Mouse (Mus musculus): Measurements from ENCODE around the gene Smoc1.

The Smoc1 gene

DNA sequence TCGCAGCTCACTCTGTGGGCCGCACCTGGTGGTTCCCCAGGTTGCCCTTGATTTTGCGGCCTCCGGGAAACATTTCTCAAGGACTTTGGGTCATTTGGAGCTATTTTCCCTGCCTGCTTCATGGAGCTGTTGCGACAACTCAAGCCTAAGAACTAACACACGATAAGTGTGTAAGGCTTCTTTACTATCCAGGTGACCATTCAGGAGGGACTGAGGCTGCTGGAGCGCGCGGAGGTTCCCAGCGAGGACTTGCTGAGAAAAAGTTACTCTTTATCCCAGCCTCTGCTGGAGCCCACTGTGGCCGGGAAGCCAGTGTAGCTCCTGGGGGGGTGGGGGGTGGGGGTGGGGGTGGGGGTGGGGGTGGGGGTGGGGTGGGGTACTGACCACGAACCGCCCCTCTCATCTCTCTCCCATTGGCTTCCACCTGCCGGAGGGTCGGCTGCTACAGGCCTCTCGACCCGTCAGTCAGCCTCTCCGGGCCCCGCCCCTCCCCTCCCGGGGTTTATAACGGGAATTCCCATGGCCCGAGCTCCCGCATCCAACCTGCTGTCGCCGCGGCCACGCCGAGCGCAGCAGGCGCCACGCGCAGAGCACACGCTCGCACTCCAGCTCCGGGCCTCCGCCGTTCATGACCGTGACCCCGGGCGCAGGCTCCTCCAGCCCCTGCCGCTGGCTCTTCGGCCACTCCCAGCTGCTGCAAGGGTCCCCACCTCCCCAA, at the start of gene Smoc1:
Gene Smoc1 (plus strand): TSS at position 532 of the 718 bp plus-strand sequence.
- DNase-seq (ENCODE audit: low spot score in 2 of 2) = peak; percentile 76 to 77

- peak; percentile 17 to 80 for DNase-seq (ENCODE audit: low spot score in 2 of 2)
Measured at GRCm38 (mm10) chr12:80982326-80982725, 44.3 kb upstream of the Smoc1 start.

DNA sequence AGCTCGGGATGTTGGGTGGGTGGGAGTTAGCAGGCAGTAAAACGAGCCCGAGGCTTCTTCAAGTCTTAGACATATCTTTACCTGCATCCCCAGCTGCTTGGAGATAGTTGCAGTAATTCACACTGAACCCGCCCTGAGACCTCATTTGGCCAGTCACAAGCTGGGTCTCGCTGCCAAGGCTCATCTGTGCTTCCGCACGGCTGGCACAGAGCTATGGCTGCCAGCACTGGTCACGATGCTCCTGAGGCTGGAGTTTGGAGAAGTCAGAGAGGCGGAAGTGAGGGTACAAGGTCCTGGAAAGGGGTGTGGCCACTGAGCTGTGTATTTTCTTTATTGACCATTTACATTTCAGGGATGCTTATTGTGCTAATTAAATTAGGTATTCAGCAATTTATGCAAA, 42.9 kb upstream of the Smoc1 start:
- DNase-seq (ENCODE audit: low spot score in 2 of 2) = no peak

GRCm38 (mm10) chr12:80986628-80987027, 40.0 kb upstream of the Smoc1 start:
- no peak for DNase-seq (ENCODE audit: low spot score in 2 of 2)

- DNase-seq (ENCODE audit: low spot score in 2 of 2) = no peak
Measured at GRCm38 (mm10) chr12:80988286-80988685, 38.3 kb upstream of the Smoc1 start.

GRCm38 (mm10) chr12:80990901-80991445, 35.6 kb upstream of the Smoc1 start:
- DNase-seq (ENCODE audit: low spot score in 2 of 2) = no peak

- no peak for DNase-seq (ENCODE audit: low spot score in 2 of 2)
Measured at GRCm38 (mm10) chr12:80991806-80992205, 34.8 kb upstream of the Smoc1 start.

- DNase-seq (ENCODE audit: low spot score in 2 of 2) = no peak
Measured at GRCm38 (mm10) chr12:80992540-80993122, 34.0 kb upstream of the Smoc1 start.

- no peak for DNase-seq (ENCODE audit: low spot score in 2 of 2)
Measured at GRCm38 (mm10) chr12:80993773-80994172, 32.8 kb upstream of the Smoc1 start.

GRCm38 (mm10) chr12:80995326-80995725, 31.3 kb upstream of the Smoc1 start:
- no peak for DNase-seq (ENCODE audit: low spot score in 2 of 2)

GRCm38 (mm10) chr12:80997652-80998051, 29.0 kb upstream of the Smoc1 start:
- DNase-seq (ENCODE audit: low spot score in 2 of 2) = no peak

DNA sequence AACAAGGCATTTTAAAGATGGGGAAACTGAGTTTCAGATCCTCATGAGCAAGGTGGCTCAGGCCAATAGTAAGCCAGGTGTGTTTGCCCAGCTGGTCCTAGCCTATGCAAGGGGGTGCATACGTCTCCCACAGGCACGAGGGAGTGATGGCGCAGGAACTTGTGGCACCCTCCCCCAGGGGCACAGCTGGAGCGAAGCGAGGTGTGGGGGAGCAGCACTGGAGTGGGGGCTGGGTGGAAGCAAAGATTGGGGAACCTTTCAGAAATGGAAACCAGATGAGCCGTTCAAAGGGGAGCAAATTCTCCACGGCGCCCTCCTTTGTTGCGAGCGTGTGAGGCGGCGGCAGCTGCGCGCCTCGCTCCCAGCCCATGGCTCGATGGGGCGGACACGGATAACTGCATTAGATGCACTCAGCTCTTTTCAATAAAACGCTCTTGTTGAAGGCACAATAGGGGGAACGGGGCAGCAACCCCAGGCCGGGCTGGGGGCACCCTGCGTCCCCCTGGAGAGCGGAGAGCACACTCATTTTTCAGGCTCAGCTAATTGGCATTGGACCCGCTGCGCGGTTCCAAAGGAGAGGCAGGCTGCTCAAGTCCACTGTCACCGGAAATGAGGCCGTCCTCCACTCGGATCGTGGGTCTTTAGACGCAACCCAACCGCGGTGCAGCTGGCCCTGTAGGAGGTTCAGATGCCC, 27.9 kb upstream of the Smoc1 start:
- no peak for DNase-seq (ENCODE audit: low spot score in 2 of 2)

- DNase-seq (ENCODE audit: low spot score in 2 of 2) = no peak
Measured at GRCm38 (mm10) chr12:81000924-81001323, 25.7 kb upstream of the Smoc1 start.

- DNase-seq (ENCODE audit: low spot score in 2 of 2) = no peak
Measured at GRCm38 (mm10) chr12:81002841-81003635, 23.6 kb upstream of the Smoc1 start.

GRCm38 (mm10) chr12:81009813-81010212, 16.8 kb upstream of the Smoc1 start:
- DNase-seq (ENCODE audit: low spot score in 2 of 2) = no peak

GRCm38 (mm10) chr12:81011994-81012393, 14.6 kb upstream of the Smoc1 start:
- no peak for DNase-seq (ENCODE audit: low spot score in 2 of 2)

DNA sequence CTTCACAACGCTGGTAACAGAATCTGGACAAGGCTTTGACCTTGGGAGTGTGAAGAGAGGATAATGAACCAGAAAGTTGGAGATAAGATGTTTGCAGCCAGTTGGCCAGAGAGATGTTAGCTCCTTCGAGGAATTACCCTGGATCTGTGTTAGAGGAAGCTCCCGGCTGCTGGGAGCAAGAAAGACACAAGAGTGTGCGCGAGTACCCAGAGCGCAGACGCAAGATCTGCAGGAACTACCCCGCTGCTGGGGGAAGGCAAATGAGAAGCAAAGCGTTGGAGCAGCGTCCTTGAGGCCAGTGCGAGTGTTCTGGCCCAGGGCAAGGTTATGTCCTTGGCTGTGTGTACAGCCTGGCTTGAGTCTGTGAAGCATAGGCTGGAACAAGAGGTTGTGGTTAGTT, 13.1 kb upstream of the Smoc1 start:
- DNase-seq (ENCODE audit: low spot score in 2 of 2) = no peak

DNA sequence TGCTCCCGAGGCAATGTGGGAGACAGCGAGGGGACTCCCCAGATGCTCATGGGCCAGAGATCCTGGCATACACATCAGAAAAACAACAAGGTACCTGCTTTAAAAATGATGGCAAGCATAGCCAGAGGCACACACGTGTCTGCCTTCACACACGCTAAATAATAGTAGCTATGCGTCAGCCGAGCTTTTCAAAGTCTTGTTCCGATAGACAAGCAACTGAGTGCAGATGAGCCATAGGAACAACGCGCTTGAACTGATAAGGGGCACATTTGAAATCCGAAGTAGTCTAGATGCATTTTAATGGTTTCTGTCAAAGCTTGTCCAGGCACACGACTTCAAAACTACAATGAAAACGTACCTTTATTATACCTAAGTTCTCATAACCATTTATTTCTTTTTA, 9.0 kb upstream of the Smoc1 start:
- DNase-seq (ENCODE audit: low spot score in 2 of 2) = no peak

DNA sequence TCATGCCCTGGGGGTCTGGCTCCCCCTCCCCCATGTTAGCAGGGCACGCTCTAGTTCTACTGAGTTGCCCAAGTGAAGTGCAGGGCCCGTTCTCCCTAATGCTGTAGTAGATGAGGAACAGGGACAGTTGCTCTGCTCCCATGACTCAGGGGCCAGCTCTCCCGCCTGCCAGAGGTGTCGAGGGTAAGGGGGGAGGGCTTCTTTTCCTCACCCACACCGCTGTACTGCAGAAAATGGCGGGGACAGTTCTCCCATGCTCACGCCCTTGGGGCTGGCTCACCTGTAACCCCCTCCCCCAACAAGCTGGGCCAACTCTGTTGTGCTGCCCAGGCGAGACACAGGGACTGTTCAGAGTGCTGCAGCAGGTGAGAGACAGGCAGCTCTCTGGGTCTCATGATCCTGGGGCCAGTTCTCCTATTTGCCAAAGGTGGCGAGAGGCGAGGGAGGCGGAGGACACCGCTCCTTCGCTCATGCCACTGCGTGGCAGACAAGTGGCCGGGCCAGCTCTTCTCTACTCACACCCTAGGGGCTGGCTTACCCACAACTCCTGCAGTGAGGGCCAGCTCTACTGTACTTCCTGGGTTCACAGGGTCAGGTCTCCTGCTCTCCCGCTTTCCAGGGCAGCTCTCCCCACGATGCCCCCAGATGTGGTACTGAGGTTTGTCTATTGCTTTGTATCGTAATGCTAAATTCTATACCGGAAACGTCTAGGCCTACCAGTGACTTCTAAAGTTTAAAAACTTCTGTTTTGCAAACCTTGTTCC, 7.9 kb upstream of the Smoc1 start:
- DNase-seq (ENCODE audit: low spot score in 2 of 2) = no peak

GRCm38 (mm10) chr12:81019280-81019935, 7.2 kb upstream of the Smoc1 start:
- no peak for DNase-seq (ENCODE audit: low spot score in 2 of 2)

DNA sequence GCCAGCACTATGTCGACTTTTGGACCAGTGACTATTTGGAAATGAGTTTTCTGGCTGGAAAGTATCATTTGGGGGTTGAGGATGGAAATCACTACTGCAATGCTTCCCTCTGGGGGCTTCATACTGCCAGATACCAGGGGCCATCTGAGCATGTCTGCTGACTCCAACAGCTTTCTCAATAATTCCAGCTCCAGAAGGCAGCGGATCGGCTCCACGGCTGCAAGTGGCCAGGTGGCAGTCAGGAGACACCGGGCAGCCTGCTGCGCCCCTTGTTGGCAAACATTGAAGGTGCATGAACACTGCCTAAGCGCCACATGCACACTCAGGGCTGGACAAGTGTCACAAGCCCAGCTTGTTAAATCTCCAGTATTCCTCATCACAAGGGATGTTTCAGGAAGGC, 2.2 kb upstream of the Smoc1 start:
- DNase-seq (ENCODE audit: low spot score in 2 of 2) = no peak
